Mouse (Mus musculus): Measurements from ENCODE around the gene Napepld.

DNA sequence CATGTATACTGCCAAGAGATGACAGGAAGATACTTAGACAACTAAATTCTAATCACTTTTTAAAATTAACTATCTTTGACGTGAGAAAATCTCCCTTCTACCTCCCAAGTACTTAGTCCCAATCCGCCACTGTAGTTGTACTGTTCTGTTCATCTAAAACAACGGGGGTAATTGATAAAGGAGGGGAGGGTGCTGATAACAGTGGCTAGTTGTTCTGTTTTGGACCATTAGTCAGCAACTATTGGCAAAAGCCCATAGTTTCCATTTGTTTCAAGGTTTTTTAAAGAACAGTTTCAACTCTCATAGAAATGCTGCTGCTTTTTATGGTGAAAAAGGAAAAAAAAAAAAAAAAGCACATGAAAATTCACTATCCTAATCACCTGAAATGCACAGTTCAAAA is 2.5 kb upstream of the Napepld start:
- TF ChIP-seq POLR2A (IDR thresholded peaks at IDR 0.05; ENCODE audit: borderline replicate concordance, extremely low read depth, insufficient read depth, insufficient read length, poor library complexity, severe bottlenecking) (no peak), CTCF (IDR thresholded peaks at IDR 0.05; ENCODE audit: borderline replicate concordance, extremely low read depth, insufficient read depth, insufficient read length) (no peak)

All from brain, embryonic 14.5 days (tissue).